Mouse (Mus musculus): ENCODE data around the gene Slc37a3.

- TF ChIP-seq CTCF (conservative IDR thresholded peaks at IDR 0.05; ENCODE audit: low read length) (no peak), POU5F1 (IDR thresholded peaks at IDR 0.05; ENCODE audit: borderline replicate concordance, low read length) (no peak)
Observed at GRCm38 (mm10) chr6:39423130-39423551, 45.7 kb upstream of the Slc37a3 start.
